Mouse (Mus musculus): Measurements from ENCODE around the gene Rora.

DNA sequence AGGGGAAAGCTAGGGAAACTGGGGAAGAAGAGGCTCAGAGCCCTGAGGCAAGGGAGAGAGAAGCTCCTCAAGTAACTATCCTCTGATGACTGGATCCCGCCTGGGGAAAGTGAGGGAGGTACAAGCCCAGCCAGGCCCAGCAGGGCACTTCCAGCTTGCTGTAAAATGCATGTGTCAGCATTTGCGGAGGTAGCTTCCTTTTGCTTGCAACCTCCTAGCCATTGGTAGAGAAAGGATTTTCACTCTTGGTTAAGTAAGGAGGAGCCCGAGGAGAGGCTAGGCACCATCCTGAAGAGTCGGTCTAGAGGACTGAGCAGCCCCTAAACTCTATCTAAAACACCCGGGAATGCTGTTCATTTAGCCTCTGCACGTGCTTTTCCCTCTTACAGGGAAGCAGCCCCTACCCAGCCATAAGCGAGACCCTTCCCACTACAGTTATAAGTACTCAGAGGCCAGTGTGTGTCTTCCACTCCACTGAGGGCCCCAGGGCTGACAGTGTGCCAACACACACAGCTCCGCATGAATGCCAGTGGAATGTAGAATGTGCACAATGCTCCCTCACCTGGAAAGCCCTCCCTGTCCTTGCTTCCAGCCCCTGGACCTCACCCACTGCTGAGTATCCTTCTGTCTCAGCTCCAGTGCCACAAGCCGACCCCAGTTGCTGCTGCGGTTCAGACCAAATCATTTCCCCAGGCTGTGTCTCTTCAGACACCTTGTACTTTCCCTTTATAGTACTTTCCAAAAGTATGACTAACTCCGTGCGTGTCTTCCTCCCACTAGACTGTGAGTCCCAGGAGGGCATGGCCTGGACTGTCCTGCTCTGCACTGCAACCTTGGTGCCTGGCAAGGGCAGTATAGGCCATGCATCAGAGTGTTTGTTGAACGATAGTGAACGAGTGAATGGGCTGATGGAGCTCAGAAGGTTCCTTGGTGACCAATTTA, 431.4 kb downstream of the Rora start:
- no peak for TF ChIP-seq CTCF (IDR thresholded peaks at IDR 0.05; ENCODE audit: control insufficient read depth, insufficient read depth, insufficient replicate concordance, low read depth, low read length)
- TF ChIP-seq POLR2A (IDR thresholded peaks at IDR 0.05; ENCODE audit: control insufficient read depth, low read depth, low read length): no peak
